Mouse (Mus musculus): ENCODE data around the gene Ankrd23. TPM values are rescaled to one million over a fixed set of nuclear protein-coding genes. Genes with fewer than 3 reads are reported as not detected.

Ankrd23 gene
- total RNA-seq, 2 experiments from 2014 or later = 2,677 to 2,859 TPM

DNA sequence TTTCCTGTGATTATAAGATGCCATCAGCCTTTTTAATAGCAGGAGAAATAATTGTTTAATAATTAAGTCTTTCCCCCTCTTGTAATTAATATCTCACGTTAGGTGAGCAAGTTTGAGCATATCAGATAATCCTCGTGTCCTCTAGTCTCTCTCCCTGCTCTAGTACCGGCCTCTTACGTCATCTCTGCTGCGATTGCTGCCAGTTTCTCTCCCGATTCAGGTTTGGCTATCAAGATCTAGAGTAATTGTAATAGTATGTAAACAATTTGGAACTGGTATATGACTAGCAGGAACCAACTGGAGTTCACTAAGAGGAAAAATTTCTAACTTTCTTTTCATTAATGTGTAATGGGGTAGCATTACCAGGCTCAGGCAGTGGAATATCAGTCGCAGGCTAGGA is 51.6 kb downstream of the Ankrd23 start:
- no peak for DNase-seq
- intact Hi-C loops (cut with DNase I) = no loop called here

DNA sequence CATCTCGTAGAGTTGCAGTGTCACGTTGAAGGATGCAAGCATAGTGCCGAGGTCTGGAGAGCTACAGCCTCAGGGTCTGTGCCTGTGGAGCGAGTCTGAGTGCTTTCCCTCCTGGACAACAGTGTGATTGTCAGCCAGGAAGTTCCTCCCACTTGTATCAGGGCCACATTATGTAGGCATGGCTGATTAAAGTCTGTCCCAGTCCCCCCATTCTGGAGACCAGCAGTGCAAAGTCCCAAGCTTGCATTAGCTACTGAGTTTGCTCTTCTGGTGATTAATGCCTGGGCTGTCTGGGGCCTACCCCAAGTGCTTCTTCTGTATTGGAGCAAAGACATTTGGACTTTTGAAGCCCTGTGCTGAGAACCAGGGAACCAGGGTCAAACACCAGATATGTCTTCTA is 52.9 kb downstream of the Ankrd23 start:
- DNase-seq = no peak
- intact Hi-C loops (cut with DNase I) = no loop called here

Small RNA genes within 50 kb of the gene (microRNA-seq; reads per million reads assigned to microRNA genes)
- gene Gm47280 = 0 reads per million in 2 experiments

Other genes with a start within 250 kb of the Ankrd23 start
- gene Arid5a, start 229.2 kb downstream of the Ankrd23 start, total RNA-seq (2021) = 10 to 100 TPM; 10.7 to 11.8 TPM
- 10 to 100 TPM; 36.1 to 39.1 TPM for gene Kansl3, start 167.7 kb downstream of the Ankrd23 start, total RNA-seq (2021)
- not detected for gene Fer1l5, start 164.6 kb downstream of the Ankrd23 start, total RNA-seq (2021)
- 10 to 100 TPM; 16.5 to 19.0 TPM for gene Lman2l, start 91.6 kb downstream of the Ankrd23 start, total RNA-seq (2021)
- 1 to 10 TPM; 7.0 to 7.1 TPM for gene Cnnm4, start 65.3 kb downstream of the Ankrd23 start, total RNA-seq (2021)
- 10 to 100 TPM; 10.8 to 12.2 TPM for gene Cnnm3, start 25.0 kb downstream of the Ankrd23 start, total RNA-seq (2021)
- 1,000 to 10,000 TPM; 1,257 to 1,260 TPM for gene Gm42417, start 2.5 kb upstream of the Ankrd23 start, total RNA-seq (2021)
- 1 to 10 TPM; 7.8 to 8.5 TPM for gene Ankrd39, start 10.6 kb upstream of the Ankrd23 start, total RNA-seq (2021)
- 1 to 10 TPM; 6.3 to 7.4 TPM for gene Sema4c, start 21.5 kb upstream of the Ankrd23 start, total RNA-seq (2021)
- gene Fam178b, start 146.3 kb upstream of the Ankrd23 start, total RNA-seq (2021) = 1 to 10 TPM in 1 of 2 experiments, not detected in 1; 1.2 TPM
- 1,000 to 10,000 TPM; 1,244 to 1,300 TPM for gene Cox5b, start 154.6 kb upstream of the Ankrd23 start, total RNA-seq (2021)
- gene 4933424G06Rik, start 173.3 kb upstream of the Ankrd23 start, total RNA-seq (2021) = under 1 TPM in 1 of 2 experiments, not detected in 1; 0.49 TPM
- gene Actr1b, start 177.5 kb upstream of the Ankrd23 start, total RNA-seq (2021) = 100 to 1,000 TPM; 117 to 148 TPM
- gene Zap70, start 224.9 kb upstream of the Ankrd23 start, total RNA-seq (2021) = under 1 TPM in 1 of 2 experiments, not detected in 1; 0.89 TPM

Measured in gastrocnemius, postnatal 36 days (tissue).